Mouse (Mus musculus) WW6 (cell line): Measurements from ENCODE around the gene Etv6.
A peak's percentile ranks its signal among the peaks of the same experiment; 100 is the strongest.

Source experiments
- DNase-seq: peaks from one replicate; pipeline ENCODE4 v3.0.0-alpha.2; 2013; ENCODE audit warnings: low read depth, low spot score

Etv6 gene

GRCm38 (mm10) chr6:134043545-134043944 lies 8.0 kb downstream of the Etv6 start:
- DNase-seq: no peak

- DNase-seq: no peak
These were observed 9.8 kb downstream of the Etv6 start for GRCm38 (mm10) chr6:134045092-134045868.

GRCm38 (mm10) chr6:134046136-134046535 lies 10.6 kb downstream of the Etv6 start:
- DNase-seq: peak; percentile 29

DNA sequence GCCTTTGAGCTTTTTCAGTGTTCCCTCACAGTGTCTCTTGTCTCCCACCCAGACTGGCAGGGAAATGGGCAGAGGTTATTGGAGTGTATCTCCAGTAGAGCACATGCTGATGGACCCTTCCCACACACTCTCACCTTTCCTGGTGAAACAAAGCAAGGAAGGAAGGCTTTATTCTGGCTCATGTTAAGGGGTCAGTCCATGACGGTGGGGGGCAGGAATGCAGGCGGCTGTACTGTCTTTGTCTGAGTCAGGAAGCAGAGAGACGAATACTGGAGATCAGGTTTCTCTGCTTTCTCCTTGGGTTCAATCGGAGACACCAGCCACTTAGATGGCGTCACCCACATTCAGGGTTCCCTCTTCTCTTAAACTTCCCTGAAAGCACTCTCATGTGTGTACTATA lies 11.7 kb downstream of the Etv6 start:
- no peak for DNase-seq

DNA sequence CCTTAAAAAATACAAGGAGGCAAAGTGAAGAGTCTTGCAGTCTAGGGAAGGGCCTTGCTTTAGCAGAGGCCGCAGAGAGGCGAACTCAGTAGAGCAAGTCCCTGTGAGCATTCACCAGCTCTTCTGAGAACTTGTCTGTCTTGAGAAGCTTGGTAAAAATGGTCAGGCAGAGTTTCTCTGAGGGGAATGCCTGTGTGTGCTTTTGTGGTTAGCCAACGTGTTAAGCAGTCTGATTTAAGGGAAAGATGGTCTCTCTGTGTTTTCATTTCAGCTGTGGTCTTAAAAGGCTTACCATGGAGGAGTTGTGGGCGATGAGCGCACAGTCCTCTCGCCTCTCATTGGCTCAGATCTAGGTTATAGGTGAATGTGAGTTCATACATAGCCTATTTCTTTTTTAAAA lies 12.5 kb downstream of the Etv6 start:
- DNase-seq: no peak

- DNase-seq: no peak
These were observed 13.5 kb downstream of the Etv6 start for GRCm38 (mm10) chr6:134048965-134049364.

- no peak for DNase-seq
These were observed 15.0 kb downstream of the Etv6 start for GRCm38 (mm10) chr6:134050466-134050865.

DNA sequence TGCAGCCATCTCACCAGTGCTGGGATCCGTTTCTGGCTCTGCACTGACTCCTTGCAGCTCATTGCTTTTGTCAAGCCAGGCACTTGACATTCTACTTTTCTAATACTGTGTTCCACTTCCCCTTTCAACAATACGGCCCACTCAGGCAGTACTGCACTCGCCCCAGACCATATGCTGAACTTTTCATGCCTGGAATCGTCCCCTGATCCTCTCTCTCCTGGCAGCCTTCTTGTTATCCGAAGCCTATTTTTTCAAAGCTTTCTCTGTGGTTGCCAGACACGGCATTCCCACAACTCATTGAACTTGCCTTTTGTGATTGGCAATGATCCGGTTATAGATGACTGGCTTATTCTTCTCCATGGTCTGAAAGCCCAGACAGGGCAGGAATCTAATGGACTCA lies 16.4 kb downstream of the Etv6 start:
- DNase-seq: no peak

DNA sequence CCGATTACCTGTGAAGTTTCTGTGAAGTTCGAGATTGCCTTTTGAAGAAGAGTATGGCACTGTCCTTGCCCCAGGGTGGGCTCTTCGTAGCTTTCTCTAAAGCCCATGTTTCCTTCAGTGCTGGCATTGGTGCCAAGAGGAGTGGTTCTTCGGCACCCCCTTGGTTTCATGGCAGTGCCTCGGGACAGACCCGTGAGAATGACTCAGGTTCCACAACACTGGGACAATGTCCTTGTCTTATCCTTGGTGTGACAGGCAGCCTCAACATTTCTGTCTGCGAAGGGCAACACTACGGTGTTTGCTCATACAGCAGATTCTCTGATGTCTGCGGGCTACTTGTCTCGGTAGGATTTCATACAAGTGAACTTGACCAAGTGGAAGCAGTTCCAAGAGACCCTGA lies 17.6 kb downstream of the Etv6 start:
- no peak for DNase-seq

- no peak for DNase-seq
These were observed 18.1 kb downstream of the Etv6 start for GRCm38 (mm10) chr6:134053566-134053965.

GRCm38 (mm10) chr6:134055588-134055987 lies 20.1 kb downstream of the Etv6 start:
- DNase-seq: no peak

DNA sequence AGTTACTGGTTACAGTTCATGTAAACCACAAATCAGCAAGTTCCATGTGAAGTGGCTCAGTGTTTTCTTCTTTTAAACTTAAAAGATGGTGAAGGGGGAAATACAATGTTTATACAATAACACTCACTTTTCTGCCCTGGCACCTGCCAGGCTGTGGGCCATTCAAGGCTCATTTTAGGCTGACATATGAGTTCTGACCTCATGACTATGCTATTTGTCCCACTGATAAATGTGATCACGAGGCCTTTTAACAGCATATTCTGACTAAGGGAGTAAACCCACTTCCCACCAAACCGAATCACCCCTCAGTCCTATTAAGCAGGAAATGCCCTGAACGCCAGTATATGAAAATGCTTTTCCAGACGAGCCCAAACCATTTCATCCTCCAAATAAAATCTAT lies 23.0 kb downstream of the Etv6 start:
- DNase-seq: no peak

- DNase-seq: no peak
These were observed 23.5 kb downstream of the Etv6 start for GRCm38 (mm10) chr6:134058886-134059551.

- no peak for DNase-seq
These were observed 24.0 kb downstream of the Etv6 start for GRCm38 (mm10) chr6:134059552-134059891.

- no peak for DNase-seq
These were observed 24.5 kb downstream of the Etv6 start for GRCm38 (mm10) chr6:134060036-134060435.

DNA sequence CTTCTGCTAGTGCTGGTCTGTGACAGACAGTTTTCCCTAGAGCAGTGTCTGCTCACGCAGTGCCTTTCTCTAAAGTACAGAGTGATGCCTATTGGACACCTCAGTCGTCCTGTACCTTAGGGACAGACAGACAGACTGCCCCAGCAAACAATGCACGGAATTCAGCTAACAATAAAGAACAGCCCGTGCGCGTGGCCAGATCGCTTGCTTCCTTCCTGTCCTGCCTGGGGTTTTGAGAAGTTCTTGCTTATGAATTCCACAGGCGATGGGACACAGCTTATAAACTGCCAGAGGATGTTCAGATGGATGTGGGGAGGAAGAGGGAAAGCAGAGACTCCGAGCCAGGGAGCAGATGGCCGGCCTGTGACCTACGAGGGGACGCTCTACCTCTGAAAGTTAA lies 25.3 kb downstream of the Etv6 start:
- DNase-seq: no peak

DNA sequence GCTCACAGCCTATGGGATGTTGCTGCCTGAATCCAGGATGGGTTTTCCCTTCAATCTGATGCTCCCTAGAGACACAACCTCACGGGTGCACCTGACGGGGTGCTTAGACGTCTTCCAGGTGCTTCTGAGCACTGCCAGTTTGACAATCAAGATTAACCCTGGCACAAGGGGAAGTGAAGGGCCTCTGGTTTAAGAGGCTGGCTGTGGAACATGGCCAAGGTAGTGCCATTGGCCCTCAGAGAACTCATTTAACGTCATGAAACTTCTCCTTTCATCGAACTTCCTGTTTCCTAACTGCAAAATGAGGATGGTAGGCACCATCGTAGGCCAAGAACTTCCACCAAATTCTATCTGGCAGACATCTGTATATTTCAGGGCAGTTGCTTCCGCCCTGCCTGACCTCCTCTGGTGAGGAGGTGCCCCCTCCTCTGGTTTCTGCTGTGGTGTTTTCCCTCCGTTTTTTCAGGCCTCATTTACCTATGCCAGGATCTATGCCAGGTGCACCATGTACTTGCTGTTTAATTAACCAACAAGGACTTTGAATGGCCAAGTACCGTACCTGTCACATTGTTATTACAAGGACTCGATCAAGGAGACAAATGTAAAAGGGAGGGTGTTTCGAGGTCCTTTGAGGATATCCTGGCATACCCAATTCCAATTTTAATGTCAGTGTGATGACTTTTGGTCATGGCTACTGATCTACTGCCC lies 29.7 kb downstream of the Etv6 start:
- DNase-seq: no peak

GRCm38 (mm10) chr6:134066112-134066511 lies 30.6 kb downstream of the Etv6 start:
- no peak for DNase-seq

DNA sequence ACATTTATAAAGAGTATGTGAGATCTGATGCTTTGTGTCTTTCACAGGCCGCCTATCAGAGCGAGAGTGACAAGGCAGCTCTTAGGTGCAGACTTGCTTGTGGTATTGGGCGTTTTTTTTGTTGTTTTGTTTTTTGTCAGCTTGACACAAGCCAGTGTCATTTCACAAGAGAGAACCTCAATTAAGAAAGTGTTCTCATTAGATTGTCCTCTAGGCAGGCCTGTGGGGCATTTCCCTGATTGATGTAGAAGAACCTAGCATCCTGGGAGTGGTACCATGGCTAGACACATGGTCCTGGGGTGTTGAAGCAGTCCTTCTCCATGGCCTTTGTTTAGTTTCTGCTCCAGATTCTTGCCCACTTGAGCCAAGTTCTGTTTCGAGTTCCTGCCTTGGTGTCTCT lies 31.5 kb downstream of the Etv6 start:
- DNase-seq: no peak

- DNase-seq: no peak
These were observed 32.0 kb downstream of the Etv6 start for GRCm38 (mm10) chr6:134067536-134067935.

GRCm38 (mm10) chr6:134072439-134072838 lies 36.9 kb downstream of the Etv6 start:
- DNase-seq: no peak

- DNase-seq: no peak
These were observed 37.4 kb downstream of the Etv6 start for GRCm38 (mm10) chr6:134072906-134073305.

DNA sequence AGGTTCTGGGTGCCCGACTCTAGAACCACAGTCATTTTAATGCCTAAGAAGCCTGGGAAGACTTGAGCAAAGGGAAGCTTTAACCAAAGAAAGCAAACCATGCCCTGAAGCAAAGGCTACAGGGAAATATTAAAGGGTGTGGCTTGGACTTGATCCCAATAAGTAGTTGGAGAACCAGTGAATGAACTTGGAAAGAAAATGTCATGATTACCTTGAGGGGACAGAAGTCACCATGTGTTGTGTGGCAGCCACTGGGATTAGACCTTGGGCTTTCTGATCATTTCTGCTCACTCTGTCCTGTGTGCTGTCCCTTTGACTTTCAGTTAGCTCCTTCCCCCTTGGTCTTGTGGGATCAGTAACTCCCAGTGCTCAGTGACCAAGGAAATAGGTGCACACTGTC lies 38.9 kb downstream of the Etv6 start:
- DNase-seq: no peak
